Mouse (Mus musculus): ENCODE measurements around the gene Ffar4. TPM values are rescaled to one million over a fixed set of nuclear protein-coding genes. Genes with fewer than 3 reads are reported as not detected.

Ffar4 gene
- polyA plus RNA-seq, 1 experiment from 2014 or later, result not detected

DNA sequence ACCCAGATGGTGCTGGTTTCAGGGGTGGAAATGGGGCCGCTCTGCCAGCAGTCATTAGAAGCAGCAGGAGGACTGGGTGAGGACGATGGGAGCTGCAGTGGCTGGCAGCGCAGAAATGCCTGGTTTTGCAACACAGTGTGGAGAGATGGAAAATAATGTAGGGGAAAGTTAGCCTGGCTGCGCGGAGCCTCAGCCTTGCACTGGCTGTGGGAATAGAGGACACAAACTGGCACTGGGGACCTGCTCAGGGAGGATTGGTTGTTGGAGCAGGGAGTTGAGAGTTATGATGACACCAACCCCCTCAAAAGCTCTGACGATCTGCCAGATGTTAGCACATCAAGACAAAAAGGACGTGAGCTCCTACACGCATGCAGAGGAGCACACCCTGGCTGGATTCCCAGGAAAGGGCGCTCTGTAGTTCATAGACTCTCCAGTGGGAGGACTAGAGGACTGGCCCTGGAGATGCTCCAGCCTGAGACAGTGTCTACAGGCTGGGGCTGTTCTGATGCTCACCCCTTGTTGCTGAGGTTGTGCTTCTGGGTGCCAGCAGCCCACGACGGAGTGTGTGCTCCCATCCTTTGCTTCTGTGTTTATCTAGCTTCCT lies 9.8 kb upstream of the Ffar4 start:
- H3K27ac ChIP-seq (ENCODE audit: low read depth, low read length), result no peak overlapping the region
- no peak overlapping the region for H3K9ac ChIP-seq (ENCODE audit: low read length)
- no peaks in the 10 kb centered on the region for H3K27me3 ChIP-seq (ENCODE audit: control insufficient read depth, insufficient read depth, low read length)
- H3K4me3 ChIP-seq (ENCODE audit: low read depth, low read length), result no peak overlapping the region
- no peaks in the 10 kb centered on the region for H3K9me3 ChIP-seq (ENCODE audit: control insufficient read depth, low read length)
- DNase-seq (ENCODE audit: low spot score) (peak; percentile 29), ATAC-seq (ENCODE audit: insufficient read depth, low FRiP score, low TSS enrichment) (no peak)
- no peaks in the 10 kb centered on the region for H3K36me3 ChIP-seq (ENCODE audit: control insufficient read depth, insufficient read depth, low read length)
- WGBS, result 60% methylated on average over 11 of the region's 11 CpGs
- no peak overlapping the region for H3K4me2 ChIP-seq (ENCODE audit: low read depth)
- no peaks in the 10 kb centered on the region for H3K4me1 ChIP-seq (ENCODE audit: control insufficient read depth, insufficient read depth, low read length)

DNA sequence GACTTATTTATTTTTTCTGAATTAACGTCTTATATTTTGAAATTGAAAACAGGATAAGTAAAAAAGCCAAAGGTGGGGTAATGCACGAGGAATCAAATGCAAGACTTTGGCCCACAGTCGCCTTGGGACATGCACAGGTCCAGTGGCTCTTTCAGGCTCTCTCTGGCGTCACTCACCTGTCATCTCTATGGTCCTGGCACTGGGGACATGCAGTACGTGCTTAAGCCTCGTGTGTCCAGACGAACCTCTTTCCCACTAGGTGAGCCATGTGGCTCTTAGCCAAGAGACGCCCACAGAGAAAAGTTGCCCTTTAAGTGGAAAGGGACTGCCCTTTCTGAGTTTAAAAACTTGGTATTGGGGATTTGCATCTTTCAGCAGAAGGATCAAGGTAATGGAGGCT lies 7.5 kb upstream of the Ffar4 start:
- DNase-seq (ENCODE audit: low spot score), result no peak
- 87% methylated on average over 8 of the region's 8 CpGs for WGBS
- Histone ChIP-seq H3K4me2 (ENCODE audit: low read depth) (no peak overlapping the region), H3K4me3 (ENCODE audit: low read depth, low read length) (no peak overlapping the region), H3K4me1 (ENCODE audit: control insufficient read depth, insufficient read depth, low read length) (no peaks in the 10 kb centered on the region), H3K27ac (ENCODE audit: low read depth, low read length) (no peak overlapping the region), H3K27me3 (ENCODE audit: control insufficient read depth, insufficient read depth, low read length) (no peaks in the 10 kb centered on the region), H3K9me3 (ENCODE audit: control insufficient read depth, low read length) (no peaks in the 10 kb centered on the region), H3K9ac (ENCODE audit: low read length) (no peak overlapping the region), H3K36me3 (ENCODE audit: control insufficient read depth, insufficient read depth, low read length) (no peaks in the 10 kb centered on the region)
- ATAC-seq (ENCODE audit: insufficient read depth, low FRiP score, low TSS enrichment), result no peak

DNA sequence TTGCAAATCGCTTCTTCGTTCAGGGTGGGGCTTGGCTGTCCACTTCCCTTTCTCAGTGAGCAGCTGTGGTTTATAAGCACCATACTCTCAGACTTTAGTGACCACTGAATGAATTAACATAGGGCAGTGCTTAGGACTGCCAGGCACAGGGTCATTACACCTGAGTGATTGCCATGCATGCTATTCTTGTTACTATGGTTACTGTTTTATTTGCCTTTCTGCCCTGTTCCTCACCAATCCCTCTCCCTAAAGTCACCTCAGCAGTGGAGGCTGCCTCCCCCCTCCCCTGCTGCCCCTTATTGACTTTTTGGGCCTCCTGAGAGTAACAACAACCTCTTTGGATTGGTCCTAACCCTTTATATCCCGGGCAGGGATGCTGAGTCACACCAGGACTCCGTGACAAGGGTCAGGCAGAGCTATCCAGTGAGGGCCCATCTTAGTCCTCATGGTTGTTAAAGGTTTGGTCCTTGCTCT lies 5.3 kb upstream of the Ffar4 start:
- Histone ChIP-seq H3K9ac (ENCODE audit: low read length) (no peak overlapping the region), H3K36me3 (ENCODE audit: control insufficient read depth, insufficient read depth, low read length) (no peaks in the 10 kb centered on the region), H3K27me3 (ENCODE audit: control insufficient read depth, insufficient read depth, low read length) (peaks cover 6% of the 10 kb centered on the region), H3K4me2 (ENCODE audit: low read depth) (no peak overlapping the region), H3K4me1 (ENCODE audit: control insufficient read depth, insufficient read depth, low read length) (no peaks in the 10 kb centered on the region), H3K27ac (ENCODE audit: low read depth, low read length) (no peak overlapping the region), H3K9me3 (ENCODE audit: control insufficient read depth, low read length) (no peaks in the 10 kb centered on the region), H3K4me3 (ENCODE audit: low read depth, low read length) (no peak overlapping the region)
- DNase-seq (ENCODE audit: low spot score) (peak; percentile 28), ATAC-seq (ENCODE audit: insufficient read depth, low FRiP score, low TSS enrichment) (no peak)
- WGBS, result 22% methylated on average over 4 of the region's 4 CpGs

- Histone ChIP-seq H3K27ac (ENCODE audit: low read depth, low read length) (no peak overlapping the region), H3K4me1 (ENCODE audit: control insufficient read depth, insufficient read depth, low read length) (no peaks in the 10 kb centered on the region), H3K36me3 (ENCODE audit: control insufficient read depth, insufficient read depth, low read length) (no peaks in the 10 kb centered on the region), H3K9ac (ENCODE audit: low read length) (no peak overlapping the region), H3K4me3 (ENCODE audit: low read depth, low read length) (no peak overlapping the region), H3K4me2 (ENCODE audit: low read depth) (no peak overlapping the region), H3K27me3 (ENCODE audit: control insufficient read depth, insufficient read depth, low read length) (peaks cover 31% of the 10 kb centered on the region), H3K9me3 (ENCODE audit: control insufficient read depth, low read length) (no peaks in the 10 kb centered on the region)
- DNase-seq (ENCODE audit: low spot score) (no peak), ATAC-seq (ENCODE audit: insufficient read depth, low FRiP score, low TSS enrichment) (no peak)
- 8% methylated on average over 4 of the region's 4 CpGs for WGBS
Measured at GRCm38 (mm10) chr19:38096231-38096630, 640 bp upstream of the Ffar4 start.

GRCm38 (mm10) chr19:38107871-38108270 lies 11.0 kb downstream of the Ffar4 start:
- no peak overlapping the region for H3K27ac ChIP-seq (ENCODE audit: low read depth, low read length)
- no peaks in the 10 kb centered on the region for H3K27me3 ChIP-seq (ENCODE audit: control insufficient read depth, insufficient read depth, low read length)
- H3K4me1 ChIP-seq (ENCODE audit: control insufficient read depth, insufficient read depth, low read length), result no peaks in the 10 kb centered on the region
- H3K4me2 ChIP-seq (ENCODE audit: low read depth), result no peak overlapping the region
- H3K9me3 ChIP-seq (ENCODE audit: control insufficient read depth, low read length), result no peaks in the 10 kb centered on the region
- H3K4me3 ChIP-seq (ENCODE audit: low read depth, low read length), result no peak overlapping the region
- ATAC-seq (ENCODE audit: insufficient read depth, low FRiP score, low TSS enrichment) (no peak), DNase-seq (ENCODE audit: low spot score) (no peak)
- H3K36me3 ChIP-seq (ENCODE audit: control insufficient read depth, insufficient read depth, low read length), result no peaks in the 10 kb centered on the region
- WGBS, result 93% methylated on average over 4 of the region's 4 CpGs
- no peak overlapping the region for H3K9ac ChIP-seq (ENCODE audit: low read length)

GRCm38 (mm10) chr19:38109506-38110242 lies 12.8 kb downstream of the Ffar4 start:
- Histone ChIP-seq H3K4me1 (ENCODE audit: control insufficient read depth, insufficient read depth, low read length) (no peaks in the 10 kb centered on the region), H3K9ac (ENCODE audit: low read length) (no peak overlapping the region), H3K4me3 (ENCODE audit: low read depth, low read length) (no peak overlapping the region), H3K9me3 (ENCODE audit: control insufficient read depth, low read length) (no peaks in the 10 kb centered on the region), H3K27me3 (ENCODE audit: control insufficient read depth, insufficient read depth, low read length) (no peaks in the 10 kb centered on the region), H3K4me2 (ENCODE audit: low read depth) (no peak overlapping the region), H3K27ac (ENCODE audit: low read depth, low read length) (no peak overlapping the region), H3K36me3 (ENCODE audit: control insufficient read depth, insufficient read depth, low read length) (no peaks in the 10 kb centered on the region)
- 95% methylated on average over 15 of the region's 15 CpGs for WGBS
- DNase-seq (ENCODE audit: low spot score), result no peak
- no peak for ATAC-seq (ENCODE audit: insufficient read depth, low FRiP score, low TSS enrichment)

DNA sequence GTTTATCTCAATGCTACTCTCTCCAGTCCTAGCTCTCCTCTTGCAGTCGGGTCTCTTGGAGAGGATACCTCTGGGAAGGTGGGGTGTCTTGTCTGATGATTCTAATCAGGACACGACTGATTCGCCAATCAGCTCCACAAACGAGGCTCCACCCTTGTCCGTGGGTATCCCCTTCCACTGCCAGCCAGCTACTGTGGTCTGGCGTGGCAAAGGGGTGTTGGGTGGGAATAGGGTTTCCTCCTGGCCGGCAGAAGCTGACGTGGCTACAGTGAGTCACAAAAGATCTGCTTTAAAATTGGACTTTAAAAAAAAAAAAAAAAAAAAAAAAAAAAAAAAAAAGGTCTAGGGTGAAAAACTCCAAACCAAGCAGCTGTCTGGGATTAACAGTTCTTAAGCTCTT lies 14.2 kb downstream of the Ffar4 start:
- Histone ChIP-seq H3K27ac (ENCODE audit: low read depth, low read length) (no peak overlapping the region), H3K9me3 (ENCODE audit: control insufficient read depth, low read length) (no peaks in the 10 kb centered on the region), H3K4me2 (ENCODE audit: low read depth) (no peak overlapping the region), H3K4me1 (ENCODE audit: control insufficient read depth, insufficient read depth, low read length) (no peaks in the 10 kb centered on the region), H3K36me3 (ENCODE audit: control insufficient read depth, insufficient read depth, low read length) (no peaks in the 10 kb centered on the region), H3K4me3 (ENCODE audit: low read depth, low read length) (no peak overlapping the region), H3K9ac (ENCODE audit: low read length) (no peak overlapping the region), H3K27me3 (ENCODE audit: control insufficient read depth, insufficient read depth, low read length) (no peaks in the 10 kb centered on the region)
- DNase-seq (ENCODE audit: low spot score), result no peak
- no peak for ATAC-seq (ENCODE audit: insufficient read depth, low FRiP score, low TSS enrichment)
- WGBS, result 83% methylated on average over 8 of the region's 8 CpGs

GRCm38 (mm10) chr19:38112575-38112974 lies 15.7 kb downstream of the Ffar4 start:
- Histone ChIP-seq H3K9me3 (ENCODE audit: control insufficient read depth, low read length) (no peaks in the 10 kb centered on the region), H3K4me1 (ENCODE audit: control insufficient read depth, insufficient read depth, low read length) (no peaks in the 10 kb centered on the region), H3K4me3 (ENCODE audit: low read depth, low read length) (no peak overlapping the region), H3K4me2 (ENCODE audit: low read depth) (no peak overlapping the region), H3K36me3 (ENCODE audit: control insufficient read depth, insufficient read depth, low read length) (no peaks in the 10 kb centered on the region), H3K27me3 (ENCODE audit: control insufficient read depth, insufficient read depth, low read length) (no peaks in the 10 kb centered on the region), H3K9ac (ENCODE audit: low read length) (no peak overlapping the region), H3K27ac (ENCODE audit: low read depth, low read length) (no peak overlapping the region)
- no peak for ATAC-seq (ENCODE audit: insufficient read depth, low FRiP score, low TSS enrichment)
- WGBS, result 53% methylated on average over 4 of the region's 4 CpGs
- DNase-seq (ENCODE audit: low spot score), result no peak
